Mouse (Mus musculus): ENCODE data around the gene Runx2.

- no peak for TF ChIP-seq GATA1 (IDR thresholded peaks at IDR 0.05; ENCODE audit: borderline replicate concordance, low read length)
- TF ChIP-seq FLI1 (IDR thresholded peaks at IDR 0.05; ENCODE audit: low read length): no peak
Measured at GRCm38 (mm10) chr17:44617741-44618140, 196.9 kb downstream of the Runx2 start.
